7 mouse cellular contexts compared by ENCODE assay signal in the genomic region with DNA sequence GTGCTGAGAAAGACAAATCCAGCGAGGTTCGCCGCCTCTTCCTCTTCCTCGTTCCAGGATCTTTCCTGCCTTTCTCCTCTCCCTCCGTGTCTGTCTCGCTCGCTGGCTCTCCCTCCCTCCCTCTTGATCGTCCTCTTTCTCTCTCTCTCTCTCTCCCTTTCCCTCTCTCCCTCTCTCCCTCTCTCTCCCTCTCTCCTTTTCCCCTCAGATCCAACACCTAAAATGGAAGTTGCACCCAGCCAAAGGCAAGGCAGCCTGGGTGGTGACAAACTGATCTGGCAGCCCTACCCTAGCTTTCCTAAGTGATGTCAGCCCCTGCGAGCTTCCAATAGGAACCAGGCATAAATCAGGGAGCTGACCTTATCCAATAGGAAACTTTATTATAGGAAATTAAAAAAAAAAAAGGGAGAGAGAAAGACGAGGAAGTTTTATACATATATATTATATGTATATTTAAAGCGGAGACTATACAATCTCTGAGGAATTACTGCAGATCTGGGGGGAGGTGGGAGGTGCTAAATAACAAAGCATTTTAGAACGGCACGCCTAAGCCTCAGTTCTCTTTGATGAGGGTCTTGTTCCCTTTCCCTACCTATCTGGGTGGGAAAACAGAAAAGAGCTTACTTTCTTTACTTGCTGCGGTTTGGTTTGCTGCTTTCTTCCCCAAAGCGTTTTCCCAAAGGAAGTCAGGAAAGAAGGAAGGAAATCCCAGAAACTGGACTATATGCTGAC. TPM values are rescaled to one million over a fixed set of nuclear protein-coding genes. Genes with fewer than 3 reads are reported as not detected.
DNase-seq lines count a peak whose midpoint lies in the region; ATAC-seq lines count a peak whose summit lies in the region.

TSS of gene Ctnnd1 (minus strand) at position 302 of the 732 bp plus-strand sequence.

- H3K4me3 ChIP-seq in megakaryocyte, embryonic 14.5 days (replicated peaks) = peak within 1 kb of the TSS; percentile 97

- intact Hi-C loops in gastrocnemius, postnatal 14 days (cut with DNase I; ENCODE audit: low total_unique reads) = no loop called here

- no peaks in the 10 kb centered on the region for H3K27me3 ChIP-seq in megakaryocyte, embryonic 14.5 days (replicated peaks)

- peaks cover 29% of the 10 kb centered on the region for H3K4me1 ChIP-seq in megakaryocyte, embryonic 14.5 days

- ATAC-seq in inflammation-experienced regulatory T-cells, adult 6 months = peak; percentile 59

- peaks cover 8% of the 10 kb centered on the region for H3K36me3 ChIP-seq in megakaryocyte, embryonic 14.5 days (replicated peaks; ENCODE audit: low read length)

- H3K9me3 ChIP-seq in megakaryocyte, embryonic 14.5 days = no peaks in the 10 kb centered on the region

- DNase-seq in adrenal gland, postnatal 25 days = peak; percentile 80
- DNase-seq in embryo, embryonic 11 days = peak; percentile 93
- peak; percentile 86 for DNase-seq in gastrocnemius, postnatal 14 days
- peak; percentile 84 to 91 for DNase-seq in left cerebral cortex, adult 9 months (ENCODE audit: low spot score in 2 of 2)
- DNase-seq in right cerebral cortex, postnatal 36 days (ENCODE audit: low spot score in 2 of 2) = peak; percentile 75 to 88

RNA-seq across cellular contexts. Expression of gene Ctnnd1, which starts in this region (rescaled TPM):
- total RNA-seq in adrenal gland, postnatal 25 days (2021) = 130 and 154 TPM in 2 replicates
- total RNA-seq in gastrocnemius, postnatal 14 days (2021) = 10 to 100 TPM; 46.4 to 49.7 TPM
- under 1 TPM; 0.35 to 0.97 (median 0.62) TPM for polyA plus RNA-seq in inflammation-experienced regulatory T-cells, adult 6 months (2017; shearing (Covaris generic))
- 0.71 and 4.4 TPM in 2 replicates for polyA plus RNA-seq in megakaryocyte, embryonic 14.5 days (2012; ENCODE audit: insufficient read depth, low replicate concordance)

Comparison
In these comparisons a context has a peak if more than half of its experiments do, and no peak if none do; other contexts are left out.
1. Peak in every context shown above with its lines: DNase-seq, ATAC-seq and H3K4me3 ChIP-seq.
2. Peak in ATAC-seq in inflammation-experienced regulatory T-cells, adult 6 months; RNA of the gene not detected or under 1 TPM.